Mouse (Mus musculus) gastrocnemius, postnatal 36 days (tissue): ENCODE results near the gene Sema4d. TPM values are rescaled to one million over a fixed set of nuclear protein-coding genes. Genes with fewer than 3 reads are reported as not detected.
"Not testable (repeated sequence)": the region's sequence is repeated elsewhere in the genome, so short reads cannot be mapped to it uniquely, and the experiment has no call there.

ENCODE experiments used
- DNase-seq, 2 experiments: peaks; one replicate each; pipeline ENCODE4 v3.0.0; 2022
- intact Hi-C: fragments of 180-260 bp; cut with DNase I; formaldehyde crosslinking; loops from one replicate; pipeline ENCODE4 v1.15.1; 2025
- total RNA-seq, 2 experiments: library from RNA; stranded (reverse); gene quantifications; 2 replicates each; pipeline ENCODE4 v1.2.3; 2021

The Sema4d gene
- total RNA-seq, 2 experiments from 2014 or later: 123 to 134 TPM

GRCm38 (mm10) chr13:51697897-51698296, 95.7 kb downstream of the Sema4d start:
- intact Hi-C loops: no loop called here
- no peak for DNase-seq

GRCm38 (mm10) chr13:51697455-51697854, 96.1 kb downstream of the Sema4d start:
- intact Hi-C loops: no loop called here
- DNase-seq: no peak

GRCm38 (mm10) chr13:51696481-51696880, 97.1 kb downstream of the Sema4d start:
- intact Hi-C loops: no loop called here
- no peak for DNase-seq

- intact Hi-C loops: no loop called here
- no peak for DNase-seq
These were observed 104.9 kb downstream of the Sema4d start for GRCm38 (mm10) chr13:51688688-51689087.

GRCm38 (mm10) chr13:51686966-51687365, 106.6 kb downstream of the Sema4d start:
- intact Hi-C loops: no loop called here
- DNase-seq: no peak

GRCm38 (mm10) chr13:51685290-51685966, 108.1 kb downstream of the Sema4d start:
- intact Hi-C loops: no loop called here
- no peak for DNase-seq

- no peak for DNase-seq
- intact Hi-C loops: no loop called here
These were observed 111.9 kb downstream of the Sema4d start for GRCm38 (mm10) chr13:51681634-51682033.

GRCm38 (mm10) chr13:51681076-51681475, 112.5 kb downstream of the Sema4d start:
- no peak for DNase-seq
- intact Hi-C loops: no loop called here

- no peak for DNase-seq
- intact Hi-C loops: no loop called here
These were observed 114.2 kb downstream of the Sema4d start for GRCm38 (mm10) chr13:51679332-51679731.

- DNase-seq: no peak
- intact Hi-C loops: no loop called here
These were observed 114.9 kb downstream of the Sema4d start for GRCm38 (mm10) chr13:51678687-51679086.

- intact Hi-C loops: no loop called here
- DNase-seq: no peak
These were observed 115.8 kb downstream of the Sema4d start for GRCm38 (mm10) chr13:51677630-51678185.

- intact Hi-C loops: no loop called here
- no peak for DNase-seq
These were observed 116.5 kb downstream of the Sema4d start for GRCm38 (mm10) chr13:51677041-51677440.

- intact Hi-C loops: no loop called here
- no peak for DNase-seq
These were observed 116.9 kb downstream of the Sema4d start for GRCm38 (mm10) chr13:51676641-51677040.

GRCm38 (mm10) chr13:51668195-51668594, 125.4 kb downstream of the Sema4d start:
- intact Hi-C loops, DNase-seq: not testable (repeated sequence)

GRCm38 (mm10) chr13:51663561-51663960, 130.0 kb downstream of the Sema4d start:
- DNase-seq: no peak
- intact Hi-C loops: no loop called here

GRCm38 (mm10) chr13:51659573-51659972, 134.0 kb downstream of the Sema4d start:
- DNase-seq: no peak
- intact Hi-C loops: no loop called here

GRCm38 (mm10) chr13:51658094-51658493, 135.5 kb downstream of the Sema4d start:
- intact Hi-C loops: no loop called here
- DNase-seq: no peak

GRCm38 (mm10) chr13:51656516-51657235, 136.9 kb downstream of the Sema4d start:
- intact Hi-C loops: no loop called here
- no peak for DNase-seq

GRCm38 (mm10) chr13:51653961-51654360, 139.6 kb downstream of the Sema4d start:
- intact Hi-C loops: loop anchor here (5.0 kb wide), 1 partner anchor 163 kb away; no protein-coding TSS in a partner anchor
- no peak for DNase-seq

GRCm38 (mm10) chr13:51653159-51653558, 140.4 kb downstream of the Sema4d start:
- DNase-seq: no peak
- intact Hi-C loops: loop anchor here (5.0 kb wide), 1 partner anchor 164 kb away; no protein-coding TSS in a partner anchor

- intact Hi-C loops: loop anchor here (5.0 kb wide), 1 partner anchor 166 kb away; no protein-coding TSS in a partner anchor
- DNase-seq: peak; percentile 92 to 93
These were observed 142.0 kb downstream of the Sema4d start, which contains the start of gene Secisbp2 for GRCm38 (mm10) chr13:51651408-51652064. TSS of gene Secisbp2 (plus strand) at chr13:51651697.
